9 mouse cellular contexts compared by ENCODE assay signal in the genomic region with DNA sequence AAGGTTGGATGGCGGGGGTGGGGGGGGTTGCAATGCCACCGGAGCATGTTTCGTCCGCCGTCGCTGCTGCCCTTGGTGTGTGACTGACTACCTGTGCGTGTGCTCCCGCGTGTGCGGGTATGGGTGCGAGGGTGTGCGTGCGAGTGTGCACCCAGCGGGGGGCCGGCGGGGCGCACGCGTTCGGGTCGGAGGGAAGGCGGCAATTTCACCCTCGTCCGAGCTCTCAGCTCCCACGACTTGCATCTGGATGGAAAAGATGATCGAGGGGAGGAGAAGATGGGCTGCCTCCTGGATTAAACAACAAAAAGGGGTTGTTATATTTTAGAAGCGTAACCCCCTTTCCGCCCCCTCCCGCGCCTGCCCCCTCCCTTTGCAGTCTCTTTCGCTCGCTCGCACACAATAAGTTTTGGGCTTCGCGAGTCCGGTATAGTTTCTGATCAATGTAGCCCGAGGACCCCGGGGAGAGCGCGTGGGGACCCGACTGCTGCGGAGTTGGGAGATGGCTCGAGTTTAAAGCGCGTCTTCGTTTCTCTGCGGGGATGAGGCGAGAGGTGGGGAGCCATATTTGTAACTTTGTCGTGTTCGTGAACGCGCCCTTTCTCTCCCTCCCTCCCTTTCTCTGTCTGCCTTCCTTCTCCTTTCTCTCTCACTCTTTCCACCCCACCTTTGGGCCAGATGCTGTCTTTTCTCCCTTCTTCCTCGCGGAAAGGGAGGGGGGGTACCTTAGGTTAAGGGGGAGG. TPM values are rescaled to one million over a fixed set of nuclear protein-coding genes. Genes with fewer than 3 reads are reported as not detected.
DNase-seq lines count a peak whose midpoint lies in the region; ATAC-seq and TF ChIP-seq lines count a peak whose summit lies in the region.
"Had no signal": no experiment of that assay in that cellular context is flagged by ENCODE, and none has a peak within 500 bp of the region (broad histone marks: within the 10 kb centered on the region; RNA-seq: fewer than 3 reads in every experiment).

No protein-coding gene starts in this region.

- peaks cover 6% of the 10 kb centered on the region for H3K4me1 ChIP-seq in lung, embryonic 14.5 days (ENCODE audit: insufficient read depth)
- peaks cover 17% of the 10 kb centered on the region for H3K4me1 ChIP-seq in forebrain, postnatal 0 days (ENCODE audit: insufficient read depth)
- peaks cover 19% of the 10 kb centered on the region; the same call in 1 of the 2 replicates for H3K4me1 ChIP-seq in kidney, postnatal 0 days (replicated peaks; ENCODE audit: insufficient read depth, low read length)
- H3K4me1 ChIP-seq in midbrain, embryonic 13.5 days (replicated peaks), result peaks cover 40% of the 10 kb centered on the region
- H3K4me1 ChIP-seq in stomach, embryonic 15.5 days, result peaks cover 14% of the 10 kb centered on the region

- WGBS in lung, embryonic 14.5 days, result under 1% methylated on average over 53 of the region's 54 CpGs
- 1% methylated on average over 52 of the region's 54 CpGs for WGBS in forebrain, postnatal 0 days
- WGBS in kidney, postnatal 0 days, result 0% methylated on average over 52 of the region's 54 CpGs
- under 1% methylated on average over 53 of the region's 54 CpGs for WGBS in midbrain, embryonic 13.5 days
- under 1% methylated on average over 53 of the region's 54 CpGs for WGBS in stomach, embryonic 15.5 days

- no peaks in the 10 kb centered on the region for H3K36me3 ChIP-seq in lung, embryonic 14.5 days (ENCODE audit: insufficient read depth)
- no peaks in the 10 kb centered on the region for H3K36me3 ChIP-seq in forebrain, postnatal 0 days (ENCODE audit: insufficient read depth)
- H3K36me3 ChIP-seq in kidney, postnatal 0 days (ENCODE audit: insufficient read depth, low read length), result no peaks in the 10 kb centered on the region
- H3K36me3 ChIP-seq in midbrain, embryonic 13.5 days, result no peaks in the 10 kb centered on the region
- H3K36me3 ChIP-seq in stomach, embryonic 15.5 days, result no peaks in the 10 kb centered on the region

- H3K9ac ChIP-seq in lung, embryonic 14.5 days, result peak overlapping the region; percentile 98
- peak overlapping the region; percentile 99 for H3K9ac ChIP-seq in forebrain, postnatal 0 days
- peak overlapping the region; percentile 100 for H3K9ac ChIP-seq in kidney, postnatal 0 days (ENCODE audit: low read depth, low read length)
- peak overlapping the region; percentile 98 for H3K9ac ChIP-seq in midbrain, embryonic 13.5 days (replicated peaks)
- peak overlapping the region; percentile 90 for H3K9ac ChIP-seq in stomach, embryonic 15.5 days

- peak overlapping the region; percentile 75 for H3K4me3 ChIP-seq in lung, embryonic 14.5 days (ENCODE audit: low read depth, low read length)
- H3K4me3 ChIP-seq in forebrain, postnatal 0 days (ENCODE audit: low read depth, low read length), result peak overlapping the region; percentile 77
- H3K4me3 ChIP-seq in kidney, postnatal 0 days (replicated peaks; ENCODE audit: low read depth, low read length), result peak overlapping the region; percentile 94
- H3K4me3 ChIP-seq in midbrain, embryonic 13.5 days (replicated peaks), result peak overlapping the region; percentile 89
- H3K4me3 ChIP-seq in stomach, embryonic 15.5 days (replicated peaks), result peak overlapping the region; percentile 89

- peak; percentile 55 for DNase-seq in lung, embryonic 14.5 days
- DNase-seq in lung, adult 18-20 months, result no peak
- DNase-seq in brain, embryonic 14.5 days (ENCODE audit: low read depth), result peak; percentile 70
- DNase-seq in forebrain, postnatal 0 days, result peak; percentile 52
- DNase-seq in kidney, postnatal 0 days (ENCODE audit: low spot score), result peak; percentile 64
- DNase-seq in gastrocnemius, postnatal 25 days, result no peak

- TF ChIP-seq POLR2A in brain, embryonic 14.5 days (IDR thresholded peaks at IDR 0.05; ENCODE audit: borderline replicate concordance, extremely low read depth, insufficient read depth, insufficient read length, poor library complexity, severe bottlenecking), result no peak

- ATAC-seq in lung, embryonic 14.5 days (ENCODE audit: insufficient read depth), result no peak
- peak; percentile 6; the same call in 1 of the 2 replicates for ATAC-seq in forebrain, postnatal 0 days
- ATAC-seq in kidney, postnatal 0 days (replicated peaks; ENCODE audit: low FRiP score, low read depth), result no peak
- ATAC-seq in midbrain, embryonic 13.5 days, result peak; percentile 16
- ATAC-seq in stomach, embryonic 15.5 days (ENCODE audit: insufficient read depth, low FRiP score, low read depth), result no peak

- no peaks in the 10 kb centered on the region for H3K27me3 ChIP-seq in lung, embryonic 14.5 days (ENCODE audit: insufficient read depth, low read length)
- H3K27me3 ChIP-seq in forebrain, postnatal 0 days (ENCODE audit: insufficient read depth, low read length), result no peaks in the 10 kb centered on the region
- no peaks in the 10 kb centered on the region for H3K27me3 ChIP-seq in kidney, postnatal 0 days (ENCODE audit: insufficient read depth, low read length)
- no peaks in the 10 kb centered on the region for H3K27me3 ChIP-seq in midbrain, embryonic 13.5 days
- no peaks in the 10 kb centered on the region for H3K27me3 ChIP-seq in stomach, embryonic 15.5 days (replicated peaks)

- H3K9me3 ChIP-seq in lung, embryonic 14.5 days (ENCODE audit: low read depth, low read length), result no peaks in the 10 kb centered on the region
- H3K9me3 ChIP-seq in forebrain, postnatal 0 days (ENCODE audit: low read length), result no peaks in the 10 kb centered on the region
- H3K9me3 ChIP-seq in kidney, postnatal 0 days (replicated peaks; ENCODE audit: low read length), result no peaks in the 10 kb centered on the region
- H3K9me3 ChIP-seq in midbrain, embryonic 13.5 days, result no peaks in the 10 kb centered on the region
- H3K9me3 ChIP-seq in stomach, embryonic 15.5 days, result no peaks in the 10 kb centered on the region

- H3K27ac ChIP-seq in lung, embryonic 14.5 days (ENCODE audit: low read depth), result peak overlapping the region; percentile 100
- peak overlapping the region; percentile 100 for H3K27ac ChIP-seq in forebrain, postnatal 0 days (ENCODE audit: low read depth, low read length)
- peak overlapping the region; percentile 100 for H3K27ac ChIP-seq in kidney, postnatal 0 days
- peak overlapping the region; percentile 99 for H3K27ac ChIP-seq in midbrain, embryonic 13.5 days
- H3K27ac ChIP-seq in stomach, embryonic 15.5 days, result peak overlapping the region; percentile 99

- no peak for TF ChIP-seq CTCF in lung, embryonic 14.5 days (IDR thresholded peaks at IDR 0.05; ENCODE audit: low read depth)
- no peak for TF ChIP-seq CTCF in brain, embryonic 14.5 days (IDR thresholded peaks at IDR 0.05; ENCODE audit: borderline replicate concordance, extremely low read depth, insufficient read depth, insufficient read length)
- TF ChIP-seq CTCF in forebrain, postnatal 0 days (IDR thresholded peaks at IDR 0.05; ENCODE audit: low read depth), result 0 out of 2 replicates have a peak, but pooled peaks have one; percentile 3
- no peak for TF ChIP-seq CTCF in kidney, postnatal 0 days (IDR thresholded peaks at IDR 0.05; ENCODE audit: low read depth)

- H3K4me2 ChIP-seq in lung, embryonic 14.5 days, result peak overlapping the region; percentile 89
- peak overlapping the region; percentile 84 for H3K4me2 ChIP-seq in forebrain, postnatal 0 days (ENCODE audit: low read depth)
- H3K4me2 ChIP-seq in kidney, postnatal 0 days (ENCODE audit: low read length), result peak overlapping the region; percentile 92
- peak overlapping the region; percentile 82 for H3K4me2 ChIP-seq in midbrain, embryonic 13.5 days (replicated peaks)
- H3K4me2 ChIP-seq in stomach, embryonic 15.5 days, result peak overlapping the region; percentile 84

RNA-seq across cellular contexts. Expression of a gene that starts 0.8 kb away (rescaled TPM):
- 134 and 135 TPM in 2 replicates for polyA plus RNA-seq in lung, embryonic 14.5 days (2014; fragmentation: Nextera tagmentation; extraction: Ambion mirVana)
- 207 and 332 TPM in 2 replicates for polyA plus RNA-seq in brain, embryonic 14.5 days (2012; rRNA removed)
- total RNA-seq in forebrain, postnatal 0 days (2014; rRNA removed), result 130 and 140 TPM in 2 replicates
- 96.1 and 110 TPM in 2 replicates for polyA plus RNA-seq in forebrain, postnatal 0 days (2015; fragmentation: Nextera tagmentation; extraction: Ambion mirVana)
- 139 and 166 TPM in 2 replicates for polyA plus RNA-seq in kidney, postnatal 0 days (2015; fragmentation: Nextera tagmentation; extraction: Ambion mirVana)
- 149 and 175 TPM in 2 replicates for polyA plus RNA-seq in midbrain, embryonic 13.5 days (2015; fragmentation: Nextera tagmentation; extraction: Ambion mirVana)
- 163 and 179 TPM in 2 replicates for polyA plus RNA-seq in stomach, embryonic 15.5 days (2015; fragmentation: Nextera tagmentation; extraction: Ambion mirVana)
- total RNA-seq in gastrocnemius, postnatal 25 days (2021), result 10 to 100 TPM; 59.4 to 67.3 TPM

RNA-seq across cellular contexts. Expression of a gene that starts 59.9 kb away (rescaled TPM):
- polyA plus RNA-seq in lung, embryonic 14.5 days (2014; fragmentation: Nextera tagmentation; extraction: Ambion mirVana), result not detected in 2 replicates
- not detected in 2 replicates for polyA plus RNA-seq in brain, embryonic 14.5 days (2012; rRNA removed)
- 0.19 TPM in 1 of 2 replicates, not detected in the other for total RNA-seq in forebrain, postnatal 0 days (2014; rRNA removed)
- not detected in 2 replicates for polyA plus RNA-seq in forebrain, postnatal 0 days (2015; fragmentation: Nextera tagmentation; extraction: Ambion mirVana)
- polyA plus RNA-seq in kidney, postnatal 0 days (2015; fragmentation: Nextera tagmentation; extraction: Ambion mirVana), result not detected in 2 replicates
- 0.05 TPM in 1 of 2 replicates, not detected in the other for polyA plus RNA-seq in midbrain, embryonic 13.5 days (2015; fragmentation: Nextera tagmentation; extraction: Ambion mirVana)
- polyA plus RNA-seq in stomach, embryonic 15.5 days (2015; fragmentation: Nextera tagmentation; extraction: Ambion mirVana), result not detected in 2 replicates
- total RNA-seq in gastrocnemius, postnatal 25 days (2021), result not detected
- polyA plus RNA-seq: large intestine, adult 2 months had no signal

Comparison
In these comparisons a context has a peak if more than half of its experiments do, and no peak if none do; other contexts are left out.
1. DNase-seq: peak in lung, embryonic 14.5 days (single experiment), brain, embryonic 14.5 days (single experiment), forebrain, postnatal 0 days (single experiment) and kidney, postnatal 0 days (single experiment); none in lung, adult 18-20 months (0 of 2) and gastrocnemius, postnatal 25 days (single experiment).
2. ATAC-seq: peak in forebrain, postnatal 0 days (single experiment) and midbrain, embryonic 13.5 days (single experiment); none in lung, embryonic 14.5 days (single experiment), kidney, postnatal 0 days (single experiment) and stomach, embryonic 15.5 days (single experiment).
3. Peak in every context shown above with its lines, with median percentiles within 50 percentile points of each other: H3K27ac ChIP-seq, H3K4me2 ChIP-seq, H3K4me3 ChIP-seq and H3K9ac ChIP-seq.